Mouse (Mus musculus) limb, embryonic 11.5 days (tissue): ENCODE data around the gene A930002H24Rik. TPM values are rescaled to one million over a fixed set of nuclear protein-coding genes. Genes with fewer than 3 reads are reported as not detected.

Source experiments
- ATAC-seq: fragments of 200-750 bp; cut with Nextera tagmentation; 2 replicates; pipeline ENCODE4 v1.8.0; 2017; ENCODE audit warnings: low read depth; ENCODE audit not compliant: insufficient number of reproducible peaks, low FRiP score, low TSS enrichment
- DNase-seq: peaks from one replicate; pipeline ENCODE4 v3.0.0-alpha.2; 2015; ENCODE audit warnings: low spot score
- H3K27ac ChIP-seq: fragments of 300-500 bp; sonication (generic); replicated peaks from 2 replicates; pipeline ENCODE4 v1.5.1; 2014; ENCODE audit warnings: low read depth, mild to moderate bottlenecking, low read length
- H3K27me3 ChIP-seq: fragments of 300-500 bp; sonication (generic); 2 replicates; pipeline ENCODE4 v1.6.1; 2014; ENCODE audit warnings: mild to moderate bottlenecking, low read length, mixed read lengths; ENCODE audit not compliant: control insufficient read depth, insufficient read depth
- H3K36me3 ChIP-seq: fragments of 300-500 bp; sonication (generic); 2 replicates; pipeline ENCODE4 v1.6.1; 2014; ENCODE audit warnings: mild to moderate bottlenecking, low read length, moderate library complexity, mixed read lengths; ENCODE audit not compliant: control insufficient read depth, insufficient read depth
- H3K4me1 ChIP-seq: fragments of 300-500 bp; sonication (generic); 2 replicates; pipeline ENCODE4 v1.6.1; 2014; ENCODE audit warnings: low read length, mixed read lengths; ENCODE audit not compliant: control insufficient read depth, insufficient read depth
- H3K4me2 ChIP-seq: fragments of 300-500 bp; sonication (generic); 2 replicates; pipeline ENCODE4 v1.6.1; 2014; ENCODE audit warnings: low read depth, mild to moderate bottlenecking, moderate library complexity; ENCODE audit not compliant: severe bottlenecking
- H3K4me3 ChIP-seq: fragments of 300-500 bp; sonication (generic); 2 replicates; pipeline ENCODE4 v1.5.1; 2014; ENCODE audit warnings: low read depth, low read length
- H3K9ac ChIP-seq: fragments of 300-500 bp; sonication (generic); 2 replicates; pipeline ENCODE4 v1.6.1; 2014; ENCODE audit warnings: mild to moderate bottlenecking, low read length
- H3K9me3 ChIP-seq: fragments of 300-500 bp; sonication (generic); 2 replicates; pipeline ENCODE4 v1.6.1; 2016; ENCODE audit warnings: low read length; ENCODE audit not compliant: control insufficient read depth
- WGBS: fragments of 180-500 bp; shearing (Covaris S2); extraction: QIAGEN DNeasy Blood & Tissue Kit; methylation state at CpG from one replicate; pipeline ENCODE4 v1.1.7; 2014; 5-methylcytosine and 5-hydroxymethylcytosine counted together
- polyA plus RNA-seq: library from polyadenylated mRNA; unstranded; fragments of >200 nt; fragmentation: Nextera tagmentation; extraction: Ambion mirVana; gene quantifications from 2 replicates; pipeline ENCODE4 v1.2.1, GENCODE M21; 2014

The A930002H24Rik gene
- polyA plus RNA-seq, 1 experiment from 2014 or later: 1.8 TPM

GRCm38 (mm10) chr17:63828561-63829332 lies 34.8 kb downstream of the A930002H24Rik start:
- Histone ChIP-seq H3K9me3 (no peaks in the 10 kb centered on the region), H3K27ac (no peak overlapping the region), H3K4me1 (no peaks in the 10 kb centered on the region), H3K9ac (no peak overlapping the region), H3K4me3 (no peak overlapping the region), H3K4me2 (no peak overlapping the region), H3K36me3 (no peaks in the 10 kb centered on the region), H3K27me3 (no peaks in the 10 kb centered on the region)
- DNase-seq: no peak
- no peak for ATAC-seq
- WGBS: 66% methylated on average over 5 of the region's 5 CpGs

GRCm38 (mm10) chr17:63826767-63827166 lies 36.8 kb downstream of the A930002H24Rik start:
- no peak overlapping the region for H3K4me2 ChIP-seq
- 84% methylated on average over 7 of the region's 7 CpGs for WGBS
- DNase-seq (no peak), ATAC-seq (no peak)
- no peak overlapping the region for H3K27ac ChIP-seq
- no peaks in the 10 kb centered on the region for H3K36me3 ChIP-seq
- no peak overlapping the region for H3K9ac ChIP-seq
- H3K9me3 ChIP-seq: no peaks in the 10 kb centered on the region
- no peaks in the 10 kb centered on the region for H3K27me3 ChIP-seq
- H3K4me1 ChIP-seq: no peaks in the 10 kb centered on the region
- H3K4me3 ChIP-seq: no peak overlapping the region

GRCm38 (mm10) chr17:63826196-63826595 lies 37.4 kb downstream of the A930002H24Rik start:
- H3K9me3 ChIP-seq: no peaks in the 10 kb centered on the region
- no peak overlapping the region for H3K27ac ChIP-seq
- H3K4me3 ChIP-seq: no peak overlapping the region
- H3K4me2 ChIP-seq: no peak overlapping the region
- DNase-seq (no peak), ATAC-seq (no peak)
- no peak overlapping the region for H3K9ac ChIP-seq
- no peaks in the 10 kb centered on the region for H3K27me3 ChIP-seq
- H3K4me1 ChIP-seq: no peaks in the 10 kb centered on the region
- H3K36me3 ChIP-seq: no peaks in the 10 kb centered on the region
- 82% methylated on average over 8 of the region's 8 CpGs for WGBS

- ATAC-seq: no peak
- Histone ChIP-seq H3K4me2 (no peak overlapping the region), H3K27me3 (no peaks in the 10 kb centered on the region), H3K4me3 (no peak overlapping the region), H3K9me3 (no peaks in the 10 kb centered on the region), H3K9ac (no peak overlapping the region), H3K4me1 (no peaks in the 10 kb centered on the region), H3K27ac (no peak overlapping the region), H3K36me3 (no peaks in the 10 kb centered on the region)
- DNase-seq: no peak
- 92% methylated on average over 4 of the region's 4 CpGs for WGBS
These were observed 39.5 kb downstream of the A930002H24Rik start for GRCm38 (mm10) chr17:63824141-63824540.

- DNase-seq (no peak), ATAC-seq (no peak)
- Histone ChIP-seq H3K27me3 (no peaks in the 10 kb centered on the region), H3K4me3 (no peak overlapping the region), H3K9ac (no peak overlapping the region), H3K4me1 (no peaks in the 10 kb centered on the region), H3K9me3 (no peaks in the 10 kb centered on the region), H3K36me3 (no peaks in the 10 kb centered on the region), H3K27ac (no peak overlapping the region), H3K4me2 (no peak overlapping the region)
- 83% methylated on average over 10 of the region's 10 CpGs for WGBS
These were observed 45.1 kb downstream of the A930002H24Rik start for GRCm38 (mm10) chr17:63818444-63819027.

- Histone ChIP-seq H3K4me1 (no peaks in the 10 kb centered on the region), H3K9me3 (no peaks in the 10 kb centered on the region), H3K4me2 (no peak overlapping the region), H3K4me3 (no peak overlapping the region), H3K27ac (no peak overlapping the region), H3K9ac (no peak overlapping the region), H3K27me3 (no peaks in the 10 kb centered on the region), H3K36me3 (no peaks in the 10 kb centered on the region)
- DNase-seq (no peak), ATAC-seq (no peak)
- WGBS: 84% methylated on average over 6 of the region's 6 CpGs
These were observed 50.0 kb downstream of the A930002H24Rik start for GRCm38 (mm10) chr17:63813552-63813951.

Other genes starting within 250 kb of the A930002H24Rik start
- gene Fer, start 729 bp downstream of the A930002H24Rik start, polyA plus RNA-seq: 26.8 and 28.8 TPM in 2 replicates